Mouse (Mus musculus) adrenal gland, postnatal 10 days (tissue): Measurements from ENCODE around the gene Slc19a1. TPM values are rescaled to one million over a fixed set of nuclear protein-coding genes. Genes with fewer than 3 reads are reported as not detected.

ENCODE experiments used
- DNase-seq: peaks from one replicate; pipeline ENCODE4 v3.0.0; 2021; ENCODE audit warnings: mixed read lengths
- total RNA-seq, 2 experiments: library from RNA; stranded (reverse); gene quantifications; 2 replicates each; pipeline ENCODE4 v1.2.3; 2021

Gene Slc19a1
- total RNA-seq, 2 experiments from 2014 or later = 25.7 TPM

GRCm38 (mm10) chr10:77032591-77033322, 716 bp downstream of the Slc19a1 start:
- peak; percentile 96 for DNase-seq

- peak; percentile 65 for DNase-seq
Observed at GRCm38 (mm10) chr10:77033323-77034025, 1.4 kb downstream of the Slc19a1 start.

DNA sequence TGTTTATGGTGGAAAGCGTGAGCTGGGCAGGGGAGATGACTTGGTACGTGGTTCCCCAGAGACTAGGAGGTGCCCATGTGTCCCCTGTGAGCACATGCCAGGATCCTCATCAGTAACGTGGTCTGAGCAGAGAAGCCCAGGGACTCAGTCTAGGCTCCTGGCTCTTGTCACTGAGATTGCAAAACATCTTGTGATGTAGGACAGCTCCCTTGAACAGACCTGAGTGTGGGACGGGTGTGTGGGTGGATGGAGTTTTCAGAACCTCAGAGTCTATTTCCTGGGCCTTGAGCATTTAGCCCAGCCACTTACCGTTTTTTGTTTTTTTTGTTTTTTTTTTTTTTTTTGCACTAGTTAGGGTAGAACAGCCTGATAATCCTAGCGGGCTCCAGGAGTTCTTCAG, 3.4 kb downstream of the Slc19a1 start:
- DNase-seq = no peak

DNA sequence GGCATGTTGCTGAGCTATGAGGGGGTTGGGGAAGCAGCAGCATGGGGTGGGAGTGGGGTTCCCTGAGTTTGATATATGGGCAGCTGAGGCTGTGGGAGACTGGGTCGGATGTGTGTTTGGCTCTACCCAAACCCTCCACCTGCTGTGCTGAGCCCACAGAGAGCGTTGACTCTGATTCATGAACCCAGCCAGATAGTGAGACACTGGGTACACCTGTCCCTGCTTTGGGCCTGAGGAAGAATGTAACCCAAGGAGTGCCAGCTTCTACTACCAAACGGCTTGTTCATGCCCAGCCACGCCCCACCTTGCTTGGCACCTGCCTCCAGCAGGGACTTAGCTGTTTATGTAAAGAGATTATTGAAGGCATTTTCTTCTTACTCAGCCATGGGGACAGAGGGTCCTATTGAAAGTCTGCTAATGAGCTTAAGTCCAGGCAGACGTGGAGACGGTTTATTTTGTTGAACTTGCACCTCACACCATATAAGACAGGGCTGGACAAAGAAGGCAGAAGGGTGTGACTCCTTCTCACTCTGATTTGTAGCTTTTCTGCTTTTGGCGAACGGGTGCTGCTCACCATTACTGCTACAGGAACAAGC, 6.6 kb downstream of the Slc19a1 start:
- DNase-seq = no peak

DNA sequence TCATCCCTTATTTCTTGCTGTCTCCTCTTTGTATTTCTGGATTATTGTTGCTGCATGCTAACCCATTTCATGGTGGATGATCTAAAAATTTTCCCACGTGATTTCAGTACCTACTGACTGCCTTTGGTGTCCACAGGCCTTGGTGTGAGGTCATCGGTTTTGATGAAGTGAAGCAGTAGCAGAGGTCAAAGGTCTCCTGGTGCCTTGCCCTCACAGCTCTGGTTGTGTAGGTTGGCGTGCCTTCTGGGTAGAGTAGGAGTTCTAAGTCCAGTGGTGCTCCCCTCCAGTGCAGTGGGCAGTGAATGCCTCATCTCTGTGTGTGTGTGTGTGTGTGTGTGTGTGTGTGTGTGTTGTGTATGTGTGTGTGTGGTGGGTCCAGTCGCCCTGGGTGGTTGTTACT, 16.2 kb downstream of the Slc19a1 start:
- no peak for DNase-seq

DNA sequence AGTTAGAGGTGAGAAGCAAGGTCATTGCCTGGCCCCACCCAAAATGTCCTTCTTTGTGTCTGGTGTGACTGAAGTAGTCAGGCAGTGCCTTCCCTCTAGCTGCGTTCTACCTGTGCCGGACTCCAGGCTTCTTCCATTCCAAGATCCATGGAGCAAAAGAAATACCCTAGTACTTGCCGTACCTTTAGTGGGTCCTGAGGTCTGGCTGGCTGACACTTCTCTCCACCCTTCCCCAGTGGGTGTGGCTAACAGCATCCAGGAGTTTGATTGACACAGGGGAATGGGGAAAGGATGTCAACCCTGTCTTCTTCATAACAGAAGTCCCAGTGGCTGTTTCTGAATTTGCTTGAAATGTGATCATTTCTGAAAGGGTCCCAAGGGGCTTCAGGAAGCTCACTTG, 16.6 kb downstream of the Slc19a1 start:
- DNase-seq = no peak

- DNase-seq = no peak
Observed at GRCm38 (mm10) chr10:77056768-77057167, 24.7 kb downstream of the Slc19a1 start.

GRCm38 (mm10) chr10:77061426-77061825, 29.4 kb downstream of the Slc19a1 start:
- no peak for DNase-seq

- DNase-seq = no peak
Observed at GRCm38 (mm10) chr10:77062393-77063010, 30.5 kb downstream of the Slc19a1 start.

DNA sequence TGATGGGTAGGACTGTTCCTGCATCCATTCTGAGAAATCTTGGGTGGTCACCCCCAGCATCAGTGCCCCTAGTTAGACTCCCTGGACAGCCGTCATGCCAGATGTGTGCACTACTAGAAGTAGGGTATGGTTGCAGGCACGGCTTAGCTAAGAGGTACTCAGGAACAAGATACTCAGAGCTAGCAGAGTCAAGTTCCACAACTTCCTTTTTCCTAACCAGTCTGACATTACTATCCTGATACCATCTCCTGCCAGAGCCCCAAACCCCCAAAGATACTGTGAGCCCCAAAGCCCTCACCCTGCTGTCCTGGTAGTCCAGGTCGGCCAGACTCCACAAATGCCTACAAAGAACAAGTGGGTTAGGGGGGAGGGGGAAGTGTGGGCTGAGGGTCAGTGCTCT, 32.2 kb downstream of the Slc19a1 start:
- DNase-seq = no peak

GRCm38 (mm10) chr10:77064659-77065058, 32.6 kb downstream of the Slc19a1 start:
- no peak for DNase-seq

GRCm38 (mm10) chr10:77068469-77068868, 36.4 kb downstream of the Slc19a1 start:
- DNase-seq = no peak

DNA sequence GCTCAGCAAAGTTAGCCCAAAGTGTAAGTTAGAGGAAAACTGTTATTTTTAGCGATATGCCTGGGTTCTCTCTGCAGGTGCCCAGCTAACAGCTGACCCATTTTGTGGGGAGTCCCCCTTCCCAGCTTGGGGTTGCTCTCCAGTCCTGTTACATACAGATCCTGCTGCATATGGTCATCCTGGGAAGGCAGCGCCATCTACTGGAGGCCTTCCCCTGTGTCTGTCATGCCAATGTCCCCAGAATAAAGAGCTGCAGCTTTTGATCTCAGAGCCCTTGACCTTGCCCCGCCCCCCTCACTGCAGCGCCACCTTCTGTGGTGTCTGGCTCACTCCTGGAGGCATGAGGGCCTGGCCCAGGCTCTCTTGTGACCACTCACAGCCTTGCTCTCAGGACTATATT, 38.0 kb downstream of the Slc19a1 start:
- DNase-seq = peak; percentile 84

DNA sequence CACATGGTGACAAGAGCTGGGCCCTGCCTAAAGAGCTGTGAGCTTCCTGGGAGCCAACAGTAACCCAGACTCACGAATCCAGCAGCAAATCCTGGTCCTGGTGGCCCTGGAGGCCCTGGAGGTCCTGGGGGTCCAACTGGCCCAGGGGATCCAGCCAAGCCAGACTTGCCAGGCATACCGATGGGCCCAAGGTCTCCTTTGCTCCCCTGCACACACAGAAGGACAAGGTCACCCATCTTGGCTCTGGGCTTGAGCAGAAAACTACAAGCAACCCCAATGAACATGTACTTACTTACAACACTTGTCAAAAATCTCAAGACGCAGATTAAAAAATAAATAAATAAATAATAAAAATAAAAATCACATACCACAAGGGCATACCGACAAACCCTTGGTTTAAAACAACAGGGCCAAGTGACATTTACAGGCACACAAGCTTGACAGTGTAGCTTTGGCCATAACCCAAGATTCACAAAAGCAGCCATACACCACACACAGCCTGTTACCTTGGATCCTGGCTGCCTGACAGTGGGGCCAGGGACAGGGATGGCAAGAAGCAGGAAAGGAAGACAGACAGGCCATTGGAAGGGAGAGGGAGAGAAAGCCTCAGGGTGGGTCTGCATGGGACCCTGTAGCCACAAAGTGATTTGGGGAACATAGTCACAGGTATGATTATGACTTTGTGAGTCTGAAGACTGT, 42.4 kb downstream of the Slc19a1 start:
- DNase-seq = peak; percentile 55

- DNase-seq = no peak
Observed at GRCm38 (mm10) chr10:77078456-77078855, 46.4 kb downstream of the Slc19a1 start.

DNA sequence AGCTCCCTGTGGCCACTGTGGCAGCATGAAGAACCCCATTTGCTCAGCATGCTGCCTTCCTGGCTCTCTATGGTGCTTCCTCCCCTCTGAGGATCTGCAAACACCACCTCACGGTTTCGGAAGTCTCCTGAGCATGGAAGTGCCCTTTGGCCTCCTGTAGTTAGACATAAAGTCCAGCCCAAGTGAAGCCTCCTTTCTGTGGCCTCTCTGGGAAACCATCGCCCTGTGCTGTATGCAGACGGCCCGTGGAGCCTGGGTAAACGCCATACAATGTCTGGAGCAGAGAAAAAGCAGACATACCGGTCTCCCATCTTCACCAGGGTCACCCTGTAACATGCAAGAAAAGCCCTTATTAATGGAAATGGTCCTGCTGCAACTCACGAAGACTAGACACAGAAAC, 46.9 kb downstream of the Slc19a1 start:
- no peak for DNase-seq

DNA sequence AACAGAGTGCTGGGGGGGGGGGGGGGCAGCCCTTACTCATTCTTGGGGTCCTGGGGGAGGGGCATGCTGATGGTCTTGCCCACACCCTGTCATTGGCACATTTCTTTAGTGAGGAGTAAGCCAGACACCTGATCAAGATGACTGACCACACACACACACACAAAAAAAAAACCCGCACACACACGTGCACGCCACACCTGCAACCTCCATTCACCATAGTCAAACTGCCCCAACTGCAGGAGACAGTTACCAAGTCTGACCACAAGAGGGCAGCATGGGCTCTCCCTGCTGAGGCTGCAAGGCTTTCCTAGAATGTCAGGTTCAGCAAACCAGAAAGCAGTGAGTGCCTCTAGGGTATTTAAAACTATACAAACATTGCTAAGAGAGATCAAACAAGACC, 50.4 kb downstream of the Slc19a1 start:
- DNase-seq = peak; percentile 90

DNA sequence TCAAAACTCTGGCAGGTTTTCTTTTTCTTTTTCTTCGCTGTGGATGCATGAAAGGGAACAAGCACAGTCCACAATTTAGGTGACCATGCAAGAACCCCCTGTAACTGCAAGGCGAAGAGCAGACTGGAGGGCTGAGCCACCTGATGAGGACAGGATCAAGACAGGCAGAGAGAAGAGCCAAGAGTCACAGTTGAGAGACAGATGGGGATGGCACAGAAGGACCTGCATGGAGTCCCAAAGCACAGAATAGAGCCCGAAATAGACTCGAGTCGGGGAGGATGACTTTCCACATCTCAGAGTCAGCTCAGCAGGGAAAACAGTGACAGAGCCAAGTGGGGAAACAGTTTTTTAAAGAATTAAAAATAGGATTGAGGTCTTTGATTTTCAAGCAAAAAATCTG, 50.9 kb downstream of the Slc19a1 start:
- no peak for DNase-seq

DNA sequence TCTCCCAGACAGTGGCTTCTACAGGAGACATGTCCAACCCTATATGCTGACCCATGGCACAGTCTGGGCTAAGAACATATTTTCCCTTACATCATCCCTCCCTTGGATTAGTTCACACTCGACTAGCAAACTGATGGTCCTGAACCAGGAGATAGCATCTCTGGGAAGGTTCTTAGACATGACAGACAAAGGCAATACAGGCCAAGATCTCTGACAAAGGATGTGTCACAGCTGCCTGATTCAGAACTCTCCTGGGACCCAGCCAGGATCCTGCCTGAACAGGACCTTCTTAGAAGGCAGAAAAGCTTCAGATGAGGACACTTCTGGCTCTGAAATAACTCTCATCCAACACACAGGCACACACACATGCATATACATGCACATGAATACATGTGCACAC, 52.5 kb downstream of the Slc19a1 start:
- peak; percentile 67 for DNase-seq

DNA sequence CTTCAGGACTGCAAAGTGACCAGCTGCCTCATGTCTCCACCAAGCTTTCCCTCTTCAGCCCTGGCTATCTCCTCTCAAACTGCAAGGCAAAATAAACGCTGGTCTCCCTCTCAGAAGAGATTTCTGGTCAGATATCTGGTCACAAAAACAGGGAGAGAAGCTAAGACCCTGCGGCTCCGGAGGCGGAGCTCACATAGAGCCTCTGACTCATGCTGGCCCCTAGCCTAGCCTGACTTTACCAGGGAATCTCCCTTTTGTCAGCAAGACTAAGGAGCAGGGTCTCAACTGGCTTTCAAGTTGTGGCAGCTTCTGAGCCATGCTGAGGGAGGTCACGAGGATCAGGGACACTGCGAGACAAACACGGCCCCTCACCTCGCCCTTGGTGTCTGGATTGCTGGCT, 57.3 kb downstream of the Slc19a1 start:
- peak; percentile 76 for DNase-seq

DNA sequence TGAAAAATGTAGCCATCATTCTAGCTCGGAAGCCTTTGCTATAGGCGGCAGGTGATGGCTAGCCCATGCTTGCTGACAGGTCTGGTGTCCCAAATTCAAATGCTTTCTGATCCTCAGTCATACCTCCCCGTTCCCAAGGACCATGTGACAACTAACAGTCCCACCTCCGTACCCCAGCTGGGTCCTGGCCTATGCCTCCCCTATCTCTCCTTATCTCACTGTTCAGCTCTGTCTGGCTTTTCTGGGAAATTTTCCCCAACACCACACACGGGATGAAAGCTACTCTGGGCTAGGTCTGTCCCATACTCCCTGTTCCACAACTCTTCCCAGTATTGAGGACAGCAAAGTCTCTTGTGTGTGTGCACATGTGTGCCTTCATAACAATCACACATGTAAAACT, 58.0 kb downstream of the Slc19a1 start:
- no peak for DNase-seq

GRCm38 (mm10) chr10:77091538-77092097, 59.6 kb downstream of the Slc19a1 start:
- DNase-seq = no peak
